Mouse (Mus musculus) forebrain, embryonic 10.5 days (tissue): ENCODE measurements around the gene Vmn1r26. TPM values are rescaled to one million over a fixed set of nuclear protein-coding genes. Genes with fewer than 3 reads are reported as not detected.
"Not testable (repeated sequence)": the region's sequence is repeated elsewhere in the genome, so short reads cannot be mapped to it uniquely, and the experiment has no call there.

Experiments
- DNase-seq: peaks from one replicate; pipeline ENCODE4 v3.0.0-alpha.2; 2017; ENCODE audit warnings: low spot score; ENCODE audit errors: extremely low spot score
- H3K27ac ChIP-seq: fragments of 300-500 bp; sonication (generic); 2 replicates; pipeline ENCODE4 v1.5.1; 2016; ENCODE audit warnings: mild to moderate bottlenecking
- H3K27me3 ChIP-seq: fragments of 300-500 bp; sonication (generic); 2 replicates; pipeline ENCODE4 v1.6.1; 2016; ENCODE audit warnings: mild to moderate bottlenecking; ENCODE audit not compliant: poor library complexity, severe bottlenecking
- H3K36me3 ChIP-seq: fragments of 300-500 bp; sonication (generic); replicated peaks from 2 replicates; pipeline ENCODE4 v1.6.1; 2016; ENCODE audit warnings: mild to moderate bottlenecking, moderate library complexity
- H3K4me1 ChIP-seq: fragments of 300-500 bp; sonication (generic); 2 replicates; pipeline ENCODE4 v1.6.1; 2016
- H3K4me3 ChIP-seq: fragments of 300-500 bp; sonication (generic); 2 replicates; pipeline ENCODE4 v1.5.1; 2016; ENCODE audit warnings: mild to moderate bottlenecking, moderate library complexity
- H3K9me3 ChIP-seq: fragments of 300-500 bp; sonication (generic); 2 replicates; pipeline ENCODE4 v1.6.1; 2016; ENCODE audit warnings: mild to moderate bottlenecking, moderate library complexity
- WGBS: fragments of 180-500 bp; shearing (Covaris S2); methylation state at CpG from one replicate; pipeline ENCODE4 v1.1.7; 2016; 5-methylcytosine and 5-hydroxymethylcytosine counted together
- polyA plus RNA-seq: library from polyadenylated mRNA; unstranded; fragments of >200 nt; fragmentation: Nextera tagmentation; extraction: Ambion mirVana; gene quantifications from 2 replicates; pipeline ENCODE4 v1.2.1, GENCODE M21; 2016

The Vmn1r26 gene
- polyA plus RNA-seq = not detected in 2 replicates

DNA sequence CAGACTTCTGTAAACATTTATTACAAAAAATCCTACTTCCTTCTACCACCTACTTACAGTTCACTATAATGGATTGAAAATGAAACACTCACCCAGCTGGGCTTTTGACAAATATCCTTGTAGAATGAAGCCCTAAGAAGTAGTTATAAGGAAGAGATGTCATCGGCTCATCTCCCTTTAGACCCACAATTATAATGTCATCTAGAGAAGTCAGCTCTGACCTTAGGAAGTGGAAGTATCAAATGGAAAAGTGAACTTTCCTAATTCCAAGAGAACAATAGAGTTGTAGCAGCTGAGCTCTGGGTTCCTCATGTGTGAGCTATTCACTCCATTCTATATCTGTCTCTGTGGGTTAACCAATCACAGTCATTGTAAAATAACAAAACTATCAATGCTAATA lies at the start of gene Vmn1r26:
Vmn1r26 (minus strand) TSS at position 101 of the 400 bp plus-strand sequence.
- no peaks in the 10 kb centered on the region for H3K9me3 ChIP-seq
- H3K4me3 ChIP-seq = no peak within 1 kb of the TSS
- no peaks in the 10 kb centered on the region for H3K4me1 ChIP-seq
- no peaks in the 10 kb centered on the region for H3K36me3 ChIP-seq
- no peak within 1 kb of the TSS for H3K27ac ChIP-seq
- H3K27me3 ChIP-seq = no peaks in the 10 kb centered on the region
- 93% methylated on average over 1 of the region's 1 CpGs for WGBS
- no peak for DNase-seq

DNA sequence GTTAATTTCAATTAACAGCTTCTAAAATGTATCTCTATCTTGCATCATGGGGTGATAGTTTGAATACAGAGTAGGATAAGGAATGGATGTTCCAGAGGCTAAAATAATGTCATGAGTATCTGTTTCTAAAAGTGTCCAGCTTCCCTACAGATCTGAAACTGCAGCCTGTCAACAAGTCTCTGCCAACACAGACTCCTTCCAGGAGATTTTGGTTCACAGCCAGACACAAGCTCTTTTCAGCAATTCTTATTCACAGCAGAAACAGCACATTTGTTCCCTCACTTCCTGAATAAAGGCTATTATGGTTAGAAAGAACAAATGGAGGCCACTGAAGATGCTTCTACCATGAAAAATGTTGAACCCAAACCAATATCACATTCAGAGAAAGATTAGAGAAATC lies 29.1 kb upstream of the Vmn1r26 start:
- no peak overlapping the region for H3K27ac ChIP-seq
- no peak for DNase-seq
- no peaks in the 10 kb centered on the region for H3K4me1 ChIP-seq
- H3K9me3 ChIP-seq = no peaks in the 10 kb centered on the region
- no peaks in the 10 kb centered on the region for H3K36me3 ChIP-seq
- no peak overlapping the region for H3K4me3 ChIP-seq
- no peaks in the 10 kb centered on the region for H3K27me3 ChIP-seq

DNA sequence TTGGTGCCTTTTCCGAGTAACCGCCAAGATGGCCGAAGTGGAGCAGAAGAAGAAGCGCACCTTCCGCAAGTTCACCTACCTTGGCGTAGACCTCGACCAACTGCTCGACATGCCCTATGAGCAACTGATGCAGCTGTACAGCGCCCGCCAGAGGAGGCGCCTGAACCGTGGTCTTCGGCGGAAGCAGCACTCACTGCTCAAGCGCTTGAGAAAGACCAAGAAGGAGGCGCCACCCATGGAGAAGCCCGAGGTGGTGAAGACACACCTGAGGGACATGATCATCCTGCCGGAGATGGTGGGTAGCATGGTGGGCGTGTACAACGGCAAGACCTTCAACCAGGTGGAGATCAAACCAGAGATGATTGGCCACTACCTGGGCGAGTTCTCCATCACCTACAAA lies 2.5 kb upstream of the Vmn1r26 start:
- H3K4me1 ChIP-seq = not testable (repeated sequence)
- WGBS = 93% methylated on average over 21 of the region's 21 CpGs

DNA sequence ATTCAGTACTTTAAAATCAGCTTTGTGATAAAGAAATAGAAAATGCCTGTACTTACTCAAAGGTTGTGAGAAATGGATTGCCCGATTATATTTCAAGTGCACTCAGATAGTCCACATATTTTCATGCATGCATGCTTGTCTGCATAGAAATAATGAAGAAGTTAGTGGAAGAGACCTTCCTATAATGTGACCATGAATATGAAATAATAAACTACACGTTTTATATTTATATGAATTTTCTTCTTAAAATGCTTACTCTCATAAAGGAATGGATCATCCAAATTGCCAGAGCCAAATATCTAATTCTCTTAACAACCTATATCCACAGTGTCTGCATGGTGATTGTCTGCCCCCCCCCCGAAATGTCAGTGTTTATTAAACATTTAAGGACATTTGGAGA lies 34.2 kb downstream of the Vmn1r26 start, which contains the start of gene Vmn1r25:
Vmn1r25 (minus strand) TSS at position 101 of the 400 bp plus-strand sequence.
- no peak for DNase-seq
- Histone ChIP-seq H3K9me3 (no peaks in the 10 kb centered on the region), H3K27ac (no peak within 1 kb of the TSS), H3K4me1 (no peaks in the 10 kb centered on the region), H3K36me3 (no peaks in the 10 kb centered on the region), H3K4me3 (no peak within 1 kb of the TSS), H3K27me3 (no peaks in the 10 kb centered on the region)
- WGBS = 79% methylated on average over 3 of the region's 3 CpGs

More for the DNA sequence above, 2.5 kb upstream of the Vmn1r26 start:
- not testable (repeated sequence) for H3K4me3 ChIP-seq, H3K27me3 ChIP-seq, DNase-seq, H3K36me3 ChIP-seq, H3K9me3 ChIP-seq, H3K27ac ChIP-seq

DNA sequence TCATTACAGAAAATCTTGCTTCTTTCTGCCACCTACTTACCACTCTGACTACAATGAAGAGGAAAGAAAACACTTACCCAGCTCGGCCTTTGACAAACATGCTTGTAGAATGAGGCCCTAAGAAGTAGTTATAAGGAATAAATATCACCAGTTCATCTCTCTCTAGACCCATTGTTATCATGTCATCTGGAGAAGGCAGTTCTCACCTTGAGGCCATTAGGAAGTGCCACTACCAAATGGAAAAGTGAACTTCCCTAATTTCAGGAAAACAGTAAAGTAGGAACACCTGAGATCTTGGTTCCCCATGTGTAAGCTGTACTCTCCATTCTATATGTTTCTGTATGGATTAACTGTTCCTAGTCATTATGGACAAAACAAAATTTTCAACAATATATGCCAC lies 53.6 kb downstream of the Vmn1r26 start, which contains the start of gene Vmn1r24:
Vmn1r24 (minus strand) TSS at position 101 of the 400 bp plus-strand sequence.
- H3K36me3 ChIP-seq, H3K27ac ChIP-seq, H3K4me1 ChIP-seq: not testable (repeated sequence)

More for the DNA sequence above, 53.6 kb downstream of the Vmn1r26 start, which contains the start of gene Vmn1r24:
- WGBS = 90% methylated on average over 1 of the region's 1 CpGs
- not testable (repeated sequence) for H3K27me3 ChIP-seq, H3K9me3 ChIP-seq, DNase-seq, H3K4me3 ChIP-seq

Other genes starting within 250 kb of the Vmn1r26 start
- gene Vopp1, start 190.0 kb downstream of the Vmn1r26 start, polyA plus RNA-seq = 59.8 and 60.7 TPM in 2 replicates
- gene Vmn1r21, start 164.8 kb downstream of the Vmn1r26 start, polyA plus RNA-seq = not detected in 2 replicates
- not detected in 2 replicates for gene Vmn1r22, start 107.1 kb downstream of the Vmn1r26 start, polyA plus RNA-seq
- gene Vmn1r23, start 88.3 kb downstream of the Vmn1r26 start, polyA plus RNA-seq = not detected in 2 replicates
- gene Vmn1r24, start 53.7 kb downstream of the Vmn1r26 start, polyA plus RNA-seq = not detected in 2 replicates
- not detected in 2 replicates for gene Vmn1r25, start 34.3 kb downstream of the Vmn1r26 start, polyA plus RNA-seq
- gene Vmn1r27, start 203.7 kb upstream of the Vmn1r26 start, polyA plus RNA-seq = not detected in 2 replicates
- not detected in 2 replicates for gene Vmn1r28, start 246.9 kb upstream of the Vmn1r26 start, polyA plus RNA-seq